Mouse (Mus musculus) midbrain, embryonic 10.5 days (tissue): ENCODE measurements around the gene Echs1. TPM values are rescaled to one million over a fixed set of nuclear protein-coding genes. Genes with fewer than 3 reads are reported as not detected.
A peak's percentile ranks its signal among the peaks of the same experiment; 100 is the strongest.

Source experiments
- DNase-seq: peaks from one replicate; pipeline ENCODE4 v3.0.0-alpha.2; 2017; ENCODE audit warnings: low spot score
- H3K27ac ChIP-seq: fragments of 300-500 bp; sonication (generic); replicated peaks from 2 replicates; pipeline ENCODE4 v1.5.1; 2016; ENCODE audit warnings: mild to moderate bottlenecking
- H3K27me3 ChIP-seq: fragments of 300-500 bp; sonication (generic); 2 replicates; pipeline ENCODE4 v1.6.1; 2016; ENCODE audit warnings: low read depth, mild to moderate bottlenecking; ENCODE audit not compliant: poor library complexity, severe bottlenecking
- H3K36me3 ChIP-seq: fragments of 300-500 bp; sonication (generic); 2 replicates; pipeline ENCODE4 v1.6.1; 2016; ENCODE audit warnings: mild to moderate bottlenecking, moderate library complexity
- H3K4me1 ChIP-seq: fragments of 300-500 bp; sonication (generic); 2 replicates; pipeline ENCODE4 v1.6.1; 2016
- H3K4me3 ChIP-seq: fragments of 300-500 bp; sonication (generic); 2 replicates; pipeline ENCODE4 v1.5.1; 2016; ENCODE audit warnings: mild to moderate bottlenecking, moderate library complexity
- H3K9me3 ChIP-seq: fragments of 300-500 bp; sonication (generic); replicated peaks from 2 replicates; pipeline ENCODE4 v1.6.1; 2016; ENCODE audit warnings: mild to moderate bottlenecking
- WGBS: fragments of 180-500 bp; shearing (Covaris S2); methylation state at CpG from one replicate; pipeline ENCODE4 v1.1.7; 2016; 5-methylcytosine and 5-hydroxymethylcytosine counted together
- polyA plus RNA-seq: library from polyadenylated mRNA; unstranded; fragments of >200 nt; fragmentation: Nextera tagmentation; extraction: Ambion mirVana; gene quantifications from 2 replicates; pipeline ENCODE4 v1.2.1, GENCODE M21; 2016

Echs1 gene
- polyA plus RNA-seq, 1 experiment from 2014 or later, result 157 TPM

- Histone ChIP-seq H3K9me3 (no peaks in the 10 kb centered on the region), H3K27me3 (peaks cover 55% of the 10 kb centered on the region), H3K27ac (no peak overlapping the region), H3K4me1 (peaks cover 29% of the 10 kb centered on the region), H3K4me3 (no peak overlapping the region), H3K36me3 (no peaks in the 10 kb centered on the region)
- 87% methylated on average over 6 of the region's 6 CpGs for WGBS
- no peak for DNase-seq
These were observed 38.6 kb downstream of the Echs1 start for GRCm38 (mm10) chr7:140077698-140078097.

GRCm38 (mm10) chr7:140070042-140070711, 46.1 kb downstream of the Echs1 start:
- Histone ChIP-seq H3K36me3 (no peaks in the 10 kb centered on the region), H3K4me3 (peak overlapping the region; percentile 44), H3K9me3 (no peaks in the 10 kb centered on the region), H3K27ac (peak overlapping the region; percentile 65), H3K4me1 (peaks cover 10% of the 10 kb centered on the region), H3K27me3 (peaks cover 90% of the 10 kb centered on the region)
- WGBS, result 33% methylated on average over 39 of the region's 39 CpGs
- peak; percentile 45 for DNase-seq

- Histone ChIP-seq H3K27me3 (peaks cover 100% of the 10 kb centered on the region), H3K27ac (no peak overlapping the region), H3K4me1 (peaks cover 24% of the 10 kb centered on the region), H3K36me3 (no peaks in the 10 kb centered on the region), H3K4me3 (no peak overlapping the region), H3K9me3 (no peaks in the 10 kb centered on the region)
- no peak for DNase-seq
- WGBS, result 72% methylated on average over 6 of the region's 6 CpGs
These were observed 48.9 kb downstream of the Echs1 start for GRCm38 (mm10) chr7:140067397-140067796.

GRCm38 (mm10) chr7:140063092-140063491, 53.2 kb downstream of the Echs1 start:
- WGBS, result 16% methylated on average over 7 of the region's 7 CpGs

GRCm38 (mm10) chr7:140062307-140062706, 54.0 kb downstream of the Echs1 start:
- Histone ChIP-seq H3K27me3 (peaks cover 100% of the 10 kb centered on the region), H3K9me3 (no peaks in the 10 kb centered on the region), H3K4me3 (peak overlapping the region; percentile 52), H3K4me1 (peaks cover 67% of the 10 kb centered on the region), H3K36me3 (no peaks in the 10 kb centered on the region), H3K27ac (no peak overlapping the region)
- peak; percentile 52 for DNase-seq
- WGBS, result 9% methylated on average over 11 of the region's 11 CpGs

More at GRCm38 (mm10) chr7:140063092-140063491, 53.2 kb downstream of the Echs1 start:
- Histone ChIP-seq H3K4me1 (peaks cover 59% of the 10 kb centered on the region), H3K27me3 (peaks cover 100% of the 10 kb centered on the region), H3K36me3 (no peaks in the 10 kb centered on the region), H3K27ac (no peak overlapping the region), H3K9me3 (no peaks in the 10 kb centered on the region), H3K4me3 (no peak overlapping the region)
- peak; percentile 71 for DNase-seq

- H3K9me3 ChIP-seq, result no peaks in the 10 kb centered on the region
- H3K4me1 ChIP-seq, result peaks cover 72% of the 10 kb centered on the region
- under 1% methylated on average over 6 of the region's 6 CpGs for WGBS
- no peaks in the 10 kb centered on the region for H3K36me3 ChIP-seq
- peaks cover 100% of the 10 kb centered on the region for H3K27me3 ChIP-seq
- H3K27ac ChIP-seq, result peak overlapping the region; percentile 81
- peak overlapping the region; percentile 52 for H3K4me3 ChIP-seq
- DNase-seq, result peak; percentile 25
These were observed 54.5 kb downstream of the Echs1 start for GRCm38 (mm10) chr7:140061832-140062130.

GRCm38 (mm10) chr7:140060936-140061831, 55.1 kb downstream of the Echs1 start:
- Histone ChIP-seq H3K27ac (peak overlapping the region; percentile 81), H3K9me3 (no peaks in the 10 kb centered on the region), H3K4me1 (peaks cover 77% of the 10 kb centered on the region), H3K36me3 (no peaks in the 10 kb centered on the region), H3K4me3 (peak overlapping the region; percentile 52), H3K27me3 (peaks cover 100% of the 10 kb centered on the region)
- WGBS, result 0% methylated on average over 45 of the region's 47 CpGs
- peak; percentile 77 for DNase-seq

GRCm38 (mm10) chr7:140059601-140060000, 56.7 kb downstream of the Echs1 start:
- no peak overlapping the region for H3K27ac ChIP-seq
- H3K4me3 ChIP-seq, result 0 out of 2 replicates have a peak overlapping the region, but pooled peaks have one; percentile 52
- peaks cover 100% of the 10 kb centered on the region for H3K27me3 ChIP-seq
- H3K9me3 ChIP-seq, result no peaks in the 10 kb centered on the region
- peaks cover 70% of the 10 kb centered on the region for H3K4me1 ChIP-seq
- peak; percentile 76 for DNase-seq
- no peaks in the 10 kb centered on the region for H3K36me3 ChIP-seq
- 4% methylated on average over 4 of the region's 4 CpGs for WGBS

- Histone ChIP-seq H3K9me3 (no peaks in the 10 kb centered on the region), H3K36me3 (no peaks in the 10 kb centered on the region), H3K4me3 (peak overlapping the region; percentile 56), H3K27me3 (peaks cover 100% of the 10 kb centered on the region), H3K27ac (peak overlapping the region; percentile 93), H3K4me1 (peaks cover 67% of the 10 kb centered on the region)
- no peak for DNase-seq
- WGBS, result 8% methylated on average over 7 of the region's 7 CpGs
These were observed 57.7 kb downstream of the Echs1 start for GRCm38 (mm10) chr7:140058528-140058927.

GRCm38 (mm10) chr7:140057413-140058407, 58.6 kb downstream of the Echs1 start:
- peak; percentile 91 for DNase-seq
- peak overlapping the region; percentile 93 for H3K27ac ChIP-seq
- peaks cover 64% of the 10 kb centered on the region for H3K4me1 ChIP-seq
- no peaks in the 10 kb centered on the region for H3K9me3 ChIP-seq
- WGBS, result 2% methylated on average over 53 of the region's 53 CpGs
- no peaks in the 10 kb centered on the region for H3K36me3 ChIP-seq
- peak overlapping the region; percentile 56 for H3K4me3 ChIP-seq
- H3K27me3 ChIP-seq, result peaks cover 100% of the 10 kb centered on the region
